Mouse (Mus musculus): ENCODE measurements around the gene Mcl1. TPM values are rescaled to one million over a fixed set of nuclear protein-coding genes. Genes with fewer than 3 reads are reported as not detected.

Mcl1 gene
- total RNA-seq, 2 experiments from 2014 or later = 96.0 to 99.4 TPM

- no peak for DNase-seq (ENCODE audit: low spot score)
Measured at GRCm38 (mm10) chr3:95706273-95706672, 47.7 kb downstream of the Mcl1 start.

GRCm38 (mm10) chr3:95707497-95707896, 48.9 kb downstream of the Mcl1 start:
- DNase-seq (ENCODE audit: low spot score) = no peak

GRCm38 (mm10) chr3:95709044-95709443, 50.5 kb downstream of the Mcl1 start:
- no peak for DNase-seq (ENCODE audit: low spot score)

GRCm38 (mm10) chr3:95709967-95710366, 51.4 kb downstream of the Mcl1 start:
- no peak for DNase-seq (ENCODE audit: low spot score)

Other genes with a start within 250 kb of the Mcl1 start
- 10 to 100 TPM; 41.3 to 46.5 TPM for gene Arnt, start 224.4 kb upstream of the Mcl1 start, total RNA-seq (2021)
- gene Ctsk, start 159.5 kb upstream of the Mcl1 start, total RNA-seq (2021) = 1 to 10 TPM; 3.2 to 4.6 TPM
- 1 to 10 TPM; 2.2 to 4.0 TPM for gene Ctss, start 132.0 kb upstream of the Mcl1 start, total RNA-seq (2021)
- gene Hormad1, start 99.1 kb upstream of the Mcl1 start, total RNA-seq (2021) = not detected
- gene Golph3l, start 69.9 kb upstream of the Mcl1 start, total RNA-seq (2021) = 10 to 100 TPM; 10.3 to 11.1 TPM
- gene Ensa, start 33.8 kb upstream of the Mcl1 start, total RNA-seq (2021) = 100 to 1,000 TPM in 1 of 2 experiments, 10 to 100 TPM in 1; 95.9 to 106 TPM
- gene Adamtsl4, start 29.1 kb downstream of the Mcl1 start, total RNA-seq (2021) = 10 to 100 TPM; 25.9 to 30.8 TPM
- 10 to 100 TPM; 15.5 to 30.3 TPM for gene Ecm1, start 80.8 kb downstream of the Mcl1 start, total RNA-seq (2021)
- 10 to 100 TPM; 25.7 to 26.7 TPM for gene Tars2, start 101.4 kb downstream of the Mcl1 start, total RNA-seq (2021)
- gene Rprd2, start 160.1 kb downstream of the Mcl1 start, total RNA-seq (2021) = 10 to 100 TPM; 33.2 to 37.4 TPM
- 10 to 100 TPM; 16.6 to 16.9 TPM for gene Prpf3, start 197.1 kb downstream of the Mcl1 start, total RNA-seq (2021)
- gene Mrps21, start 212.7 kb downstream of the Mcl1 start, total RNA-seq (2021) = 100 to 1,000 TPM; 317 to 349 TPM
- gene Ciart, start 223.5 kb downstream of the Mcl1 start, total RNA-seq (2021) = 1 to 10 TPM; 3.5 to 6.3 TPM
- 1 to 10 TPM; 1.7 to 2.2 TPM for gene BC028528, start 233.2 kb downstream of the Mcl1 start, total RNA-seq (2021)
- gene Aph1a, start 235.2 kb downstream of the Mcl1 start, total RNA-seq (2021) = 10 to 100 TPM; 41.0 to 50.4 TPM
- gene Car14, start 245.9 kb downstream of the Mcl1 start, total RNA-seq (2021) = 10 to 100 TPM; 54.2 to 76.9 TPM

Measured in gastrocnemius, adult 18-20 months (tissue).